Mouse (Mus musculus): Measurements from ENCODE around the gene Ccdc81. TPM values are rescaled to one million over a fixed set of nuclear protein-coding genes. Genes with fewer than 3 reads are reported as not detected.
A peak's percentile ranks its signal among the peaks of the same experiment; 100 is the strongest.

Ccdc81 gene
- polyA plus RNA-seq, 1 experiment from 2014 or later, result 0.04 TPM

DNA sequence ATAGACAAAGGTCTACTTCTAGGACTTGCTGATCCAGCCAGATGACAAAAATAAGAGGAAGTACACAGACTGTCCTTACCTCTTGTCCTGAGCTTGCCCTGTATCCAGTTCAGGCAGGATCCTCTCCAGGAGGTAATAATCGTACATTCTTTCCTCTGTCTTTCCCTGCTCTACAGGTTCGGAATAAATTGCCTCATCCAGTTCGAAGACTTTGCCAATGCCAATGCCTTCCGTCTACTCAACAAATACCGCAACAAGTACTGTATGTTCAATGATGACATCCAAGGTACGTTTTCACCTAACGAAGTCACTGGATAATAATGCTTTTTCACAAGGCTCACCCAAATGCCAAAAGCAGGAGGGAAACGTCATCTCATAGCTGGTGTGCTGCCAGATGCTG, 69.9 kb downstream of the Ccdc81 start:
- H3K4me1 ChIP-seq (replicated peaks; ENCODE audit: control insufficient read depth, insufficient read depth, low read length), result 0 out of 2 replicates have a peak, but pooled peaks cover 3% of the 10 kb centered on the region
- H3K9ac ChIP-seq (ENCODE audit: low read depth, low read length), result no peak overlapping the region
- no peak overlapping the region for H3K4me2 ChIP-seq (replicated peaks; ENCODE audit: low read depth)
- H3K27ac ChIP-seq (ENCODE audit: low read depth, low read length), result no peak overlapping the region
- no peaks in the 10 kb centered on the region for H3K27me3 ChIP-seq (replicated peaks; ENCODE audit: control insufficient read depth, insufficient read depth, low read length)
- TF ChIP-seq CTCF (IDR thresholded peaks at IDR 0.05; ENCODE audit: low read depth), result no peak
- no peak overlapping the region for H3K4me3 ChIP-seq (ENCODE audit: low read depth, low read length)
- 81% methylated on average over 8 of the region's 8 CpGs for WGBS
- H3K9me3 ChIP-seq (ENCODE audit: control insufficient read depth), result no peaks in the 10 kb centered on the region
- no peaks in the 10 kb centered on the region for H3K36me3 ChIP-seq (ENCODE audit: control insufficient read depth, insufficient read depth)
- ATAC-seq, result no peak

- 51% methylated on average over 7 of the region's 7 CpGs for WGBS
- no peaks in the 10 kb centered on the region for H3K4me1 ChIP-seq (replicated peaks; ENCODE audit: control insufficient read depth, insufficient read depth, low read length)
- no peaks in the 10 kb centered on the region for H3K36me3 ChIP-seq (ENCODE audit: control insufficient read depth, insufficient read depth)
- TF ChIP-seq CTCF (IDR thresholded peaks at IDR 0.05; ENCODE audit: low read depth), result peak; percentile 69
- H3K27ac ChIP-seq (ENCODE audit: low read depth, low read length), result no peak overlapping the region
- H3K9ac ChIP-seq (ENCODE audit: low read depth, low read length), result no peak overlapping the region
- H3K9me3 ChIP-seq (ENCODE audit: control insufficient read depth), result no peaks in the 10 kb centered on the region
- no peak overlapping the region for H3K4me3 ChIP-seq (ENCODE audit: low read depth, low read length)
- ATAC-seq, result no peak
- H3K27me3 ChIP-seq (replicated peaks; ENCODE audit: control insufficient read depth, insufficient read depth, low read length), result no peaks in the 10 kb centered on the region
- no peak overlapping the region for H3K4me2 ChIP-seq (replicated peaks; ENCODE audit: low read depth)
These were observed 74.2 kb downstream of the Ccdc81 start for GRCm38 (mm10) chr7:89829201-89829600.

- WGBS, result 74% methylated on average over 4 of the region's 4 CpGs
- H3K27ac ChIP-seq (ENCODE audit: low read depth, low read length), result no peak overlapping the region
- H3K4me1 ChIP-seq (replicated peaks; ENCODE audit: control insufficient read depth, insufficient read depth, low read length), result no peaks in the 10 kb centered on the region
- no peak overlapping the region for H3K4me2 ChIP-seq (replicated peaks; ENCODE audit: low read depth)
- H3K27me3 ChIP-seq (replicated peaks; ENCODE audit: control insufficient read depth, insufficient read depth, low read length), result no peaks in the 10 kb centered on the region
- H3K9me3 ChIP-seq (ENCODE audit: control insufficient read depth), result no peaks in the 10 kb centered on the region
- no peak overlapping the region for H3K4me3 ChIP-seq (ENCODE audit: low read depth, low read length)
- no peaks in the 10 kb centered on the region for H3K36me3 ChIP-seq (ENCODE audit: control insufficient read depth, insufficient read depth)
- ATAC-seq, result no peak
- no peak for TF ChIP-seq CTCF (IDR thresholded peaks at IDR 0.05; ENCODE audit: low read depth)
- no peak overlapping the region for H3K9ac ChIP-seq (ENCODE audit: low read depth, low read length)
These were observed 74.9 kb downstream of the Ccdc81 start for GRCm38 (mm10) chr7:89828436-89829065.

Other genes with a start within 250 kb of the Ccdc81 start
- 60.5 and 63.9 TPM in 2 replicates for gene Hikeshi, start 37.6 kb upstream of the Ccdc81 start, polyA plus RNA-seq (2015; fragmentation: Nextera tagmentation; extraction: Ambion mirVana)
- gene Eed, start 77.4 kb upstream of the Ccdc81 start, polyA plus RNA-seq (2015; fragmentation: Nextera tagmentation; extraction: Ambion mirVana), result 33.7 and 35.1 TPM in 2 replicates
- gene Picalm, start 226.6 kb upstream of the Ccdc81 start, polyA plus RNA-seq (2015; fragmentation: Nextera tagmentation; extraction: Ambion mirVana), result 36.6 and 41.7 TPM in 2 replicates